Mouse (Mus musculus): ENCODE measurements around the gene Slc6a6.

Slc6a6 gene

GRCm38 (mm10) chr6:91683602-91684473, at the start of gene Slc6a6:
TSS of gene Slc6a6 (plus strand) at chr6:91684053.
- DNase-seq: peak; percentile 93

DNA sequence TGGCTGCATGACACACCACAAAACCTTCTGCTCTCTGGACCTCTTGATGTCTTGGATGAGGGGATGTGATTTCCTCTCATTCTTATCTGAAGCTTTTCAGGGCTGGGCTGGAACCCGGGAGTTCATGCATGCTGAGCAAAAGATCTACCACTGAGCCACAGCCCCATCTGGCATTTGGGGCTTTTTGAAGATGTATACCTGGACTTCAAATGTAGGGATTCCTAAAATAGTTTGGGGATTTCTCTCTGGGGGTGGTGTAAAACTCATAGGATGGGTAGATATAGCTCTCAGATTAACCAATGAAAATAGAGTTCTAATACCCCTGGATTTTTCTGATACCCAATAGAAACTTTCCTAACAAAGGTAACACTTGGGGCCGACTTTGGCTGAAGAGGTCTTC, 49.4 kb upstream of the Slc6a6 start:
- DNase-seq: no peak

DNA sequence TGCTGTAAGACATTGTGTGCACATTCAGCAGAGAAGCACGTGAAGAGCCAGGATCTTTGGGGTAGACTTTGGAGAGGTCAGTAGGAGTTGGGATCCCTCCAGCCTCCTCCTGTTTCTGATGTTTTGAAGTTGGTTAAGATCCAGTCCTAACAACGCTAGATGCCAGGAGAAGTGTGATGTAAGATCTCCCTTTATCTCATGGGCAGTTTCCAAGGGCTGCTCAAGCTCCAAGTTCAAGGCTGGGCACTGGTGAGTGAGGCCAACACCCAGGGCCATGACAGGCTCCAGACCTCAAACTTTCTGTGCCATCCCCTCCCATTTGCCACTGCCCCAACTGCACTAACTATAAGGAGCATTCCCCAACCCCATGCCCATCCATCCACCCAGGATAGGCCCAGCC, 49.0 kb upstream of the Slc6a6 start:
- DNase-seq: no peak

- DNase-seq: no peak
Observed at GRCm38 (mm10) chr6:91638204-91638995, 45.5 kb upstream of the Slc6a6 start.

DNA sequence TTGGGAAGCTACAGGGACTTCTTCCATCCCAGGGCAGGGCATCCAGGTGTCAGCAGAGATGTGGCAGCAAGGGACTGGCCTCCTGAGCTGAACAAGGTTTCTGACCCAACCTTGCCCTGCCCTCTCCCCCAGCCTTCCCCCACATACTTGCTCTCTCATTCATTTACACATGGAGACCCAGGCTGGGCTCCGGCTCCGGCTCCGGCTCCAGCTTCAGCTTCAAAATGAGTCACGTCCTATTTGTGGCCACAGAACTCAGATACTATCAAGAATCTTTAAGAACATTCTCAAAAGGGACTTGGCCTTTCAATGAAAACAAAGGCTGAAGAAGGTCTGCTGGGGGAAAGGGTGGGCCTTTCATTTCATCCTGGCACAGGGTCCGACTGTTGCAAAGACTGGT, 40.8 kb upstream of the Slc6a6 start:
- DNase-seq: no peak

GRCm38 (mm10) chr6:91643416-91643921, 40.4 kb upstream of the Slc6a6 start:
- DNase-seq: no peak

GRCm38 (mm10) chr6:91646019-91646418, 37.8 kb upstream of the Slc6a6 start:
- no peak for DNase-seq

DNA sequence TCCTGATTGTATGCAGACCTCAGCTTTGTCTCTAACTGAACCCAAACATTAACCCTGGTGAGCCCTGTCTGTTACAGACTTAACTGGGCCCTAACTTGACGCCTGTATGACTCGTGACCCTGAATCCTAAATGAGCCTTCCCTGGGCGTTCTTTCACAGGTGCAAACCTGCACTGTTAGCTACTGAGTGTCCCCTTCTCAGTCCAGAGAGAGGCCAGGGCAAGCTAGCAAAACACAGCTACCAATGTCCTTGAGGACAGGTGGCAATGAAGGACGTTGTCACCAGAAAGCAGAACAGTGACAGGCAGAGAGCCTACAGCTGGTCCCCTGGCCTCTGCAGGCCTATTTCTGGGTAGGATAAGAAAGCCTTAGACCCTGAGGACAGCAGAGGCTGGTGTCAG, 37.0 kb upstream of the Slc6a6 start:
- DNase-seq: peak; percentile 18

GRCm38 (mm10) chr6:91647385-91647791, 36.5 kb upstream of the Slc6a6 start:
- no peak for DNase-seq

DNA sequence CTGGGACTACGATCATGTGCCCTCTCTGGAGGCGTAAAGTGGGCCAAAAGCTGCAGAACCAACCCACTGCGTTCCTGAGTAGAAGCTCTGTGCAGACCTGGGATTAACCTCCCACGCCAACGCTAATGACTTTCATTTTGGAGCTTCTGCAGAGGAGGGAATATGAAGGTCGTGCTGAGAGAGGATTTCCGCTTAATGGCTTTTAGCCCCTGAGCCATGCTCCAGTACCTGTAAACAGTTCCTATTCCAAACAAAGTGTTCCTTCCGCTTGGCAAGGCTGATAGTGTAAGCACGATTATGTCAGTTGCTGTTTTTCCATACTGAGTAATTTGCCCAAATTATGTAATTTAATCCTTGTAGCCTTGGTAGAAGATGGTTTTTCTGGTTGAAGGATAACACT, 33.6 kb upstream of the Slc6a6 start:
- no peak for DNase-seq

- no peak for DNase-seq
Observed at GRCm38 (mm10) chr6:91652296-91652695, 31.6 kb upstream of the Slc6a6 start.

DNA sequence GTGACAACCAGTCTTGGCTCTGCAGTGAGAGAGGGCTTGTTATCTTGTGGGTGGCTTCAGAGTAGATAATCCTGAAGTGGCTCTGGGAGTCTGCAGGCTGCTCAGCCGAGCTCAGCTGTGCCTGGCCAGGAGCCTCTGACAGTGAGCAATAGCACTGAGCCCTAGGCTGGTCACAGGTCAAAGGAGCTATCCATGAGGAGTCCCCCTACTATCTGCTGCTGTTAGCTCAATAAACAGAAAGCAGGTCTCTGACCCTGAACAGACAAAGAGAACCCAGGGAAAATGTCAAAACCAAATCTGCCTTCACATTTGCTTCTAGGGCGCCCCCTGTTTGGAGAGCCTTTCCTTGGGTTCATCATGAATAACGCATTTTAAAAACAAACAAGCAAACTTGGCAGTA, 28.6 kb upstream of the Slc6a6 start:
- DNase-seq: no peak

DNA sequence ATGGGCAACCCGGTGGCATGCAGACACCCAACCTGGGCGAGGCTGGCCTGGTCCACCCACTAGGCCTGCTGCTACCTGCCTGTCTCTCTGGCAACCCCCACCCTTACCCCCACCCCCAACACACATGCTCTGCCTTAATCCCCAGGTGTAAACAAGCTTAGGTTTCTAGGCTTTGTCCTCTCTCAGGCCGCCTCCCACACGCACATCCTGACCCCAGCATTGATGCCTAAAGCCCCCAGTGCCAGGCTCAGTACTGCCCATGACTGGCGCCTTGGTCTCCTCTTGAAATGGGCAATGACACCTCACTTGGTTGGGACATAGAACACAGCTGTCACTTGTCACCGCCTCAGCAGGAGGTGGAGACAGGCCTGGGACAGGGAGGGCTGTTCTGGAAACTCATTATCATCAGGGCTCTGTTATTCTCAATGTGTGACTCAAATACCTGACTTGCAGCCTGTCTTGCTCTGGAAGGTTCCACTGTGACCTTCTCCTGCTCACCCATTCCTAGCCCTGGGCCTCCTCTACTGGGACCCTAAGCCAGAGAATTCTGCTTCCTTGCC, 27.9 kb upstream of the Slc6a6 start:
- DNase-seq: no peak

GRCm38 (mm10) chr6:91658288-91658687, 25.6 kb upstream of the Slc6a6 start:
- no peak for DNase-seq

DNA sequence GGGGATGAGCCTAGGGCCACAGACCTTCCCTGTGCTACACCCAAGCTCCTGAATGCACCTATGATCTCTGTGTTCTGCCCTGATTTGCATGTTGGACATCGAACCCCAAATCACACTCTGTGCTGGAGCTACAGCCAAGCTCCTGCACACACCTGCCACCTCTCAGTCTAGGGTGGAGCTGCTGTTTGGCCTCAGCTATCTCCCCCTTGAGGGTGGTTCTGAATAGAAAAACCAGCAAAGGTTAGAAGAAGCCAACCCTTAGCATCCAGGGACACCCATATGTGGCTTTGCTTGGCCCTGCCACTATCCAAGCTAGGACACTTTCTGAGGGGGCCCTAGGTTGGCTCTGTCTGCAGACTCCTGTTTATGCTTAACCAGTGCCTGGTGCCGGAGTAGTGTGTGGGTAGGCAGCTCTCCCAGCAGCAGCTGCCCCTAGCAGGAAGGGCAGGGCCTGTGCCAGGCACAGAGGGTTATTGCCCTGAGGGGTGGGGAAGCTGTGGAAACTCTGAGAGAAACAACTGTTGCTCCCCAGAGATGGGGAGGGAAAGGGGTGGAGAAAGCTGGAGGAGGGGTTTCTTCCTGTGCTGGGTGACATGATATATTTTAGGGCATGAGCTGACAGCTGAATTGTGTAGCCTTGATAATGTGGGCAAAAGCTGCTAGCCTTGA, 23.9 kb upstream of the Slc6a6 start:
- DNase-seq: peak; percentile 75

DNA sequence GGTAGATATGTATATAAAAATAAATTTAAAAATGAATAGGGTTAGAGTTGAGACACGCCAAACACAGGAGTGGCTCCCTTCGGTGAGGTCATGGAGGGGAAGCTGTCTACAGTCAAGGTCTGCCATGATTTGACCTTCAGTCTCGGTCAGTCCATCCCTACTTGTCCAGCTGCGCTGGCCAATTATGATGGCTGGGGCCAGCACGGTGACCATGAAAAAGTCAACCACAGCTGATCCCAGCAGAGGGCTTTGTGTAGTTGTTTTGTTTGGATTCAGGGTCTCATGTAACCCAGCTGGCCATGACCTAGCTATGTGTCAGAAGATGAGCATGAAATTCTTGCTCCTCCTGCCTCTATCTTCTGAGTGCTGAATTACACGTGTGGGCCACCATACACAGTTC, 21.6 kb upstream of the Slc6a6 start:
- no peak for DNase-seq

DNA sequence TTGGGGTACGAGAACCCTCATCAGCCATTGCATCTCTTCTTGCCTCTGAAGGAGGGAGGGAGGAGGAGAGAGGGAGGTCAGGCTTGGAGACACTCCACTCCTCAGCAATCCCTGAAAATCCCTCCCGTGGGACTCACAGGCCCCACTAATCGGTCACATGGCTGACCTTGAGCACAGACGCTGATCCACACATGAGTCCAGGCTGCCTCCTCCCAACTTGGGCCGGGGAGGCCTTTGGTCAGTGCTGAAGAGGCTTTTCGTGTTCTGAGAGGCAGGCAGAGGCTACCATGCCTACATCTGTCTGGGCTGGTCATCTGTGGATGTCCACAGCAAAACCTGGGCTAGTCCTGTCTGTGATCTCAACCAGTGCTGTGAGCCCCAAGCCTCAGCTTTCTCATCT, 20.2 kb upstream of the Slc6a6 start:
- DNase-seq: no peak

DNA sequence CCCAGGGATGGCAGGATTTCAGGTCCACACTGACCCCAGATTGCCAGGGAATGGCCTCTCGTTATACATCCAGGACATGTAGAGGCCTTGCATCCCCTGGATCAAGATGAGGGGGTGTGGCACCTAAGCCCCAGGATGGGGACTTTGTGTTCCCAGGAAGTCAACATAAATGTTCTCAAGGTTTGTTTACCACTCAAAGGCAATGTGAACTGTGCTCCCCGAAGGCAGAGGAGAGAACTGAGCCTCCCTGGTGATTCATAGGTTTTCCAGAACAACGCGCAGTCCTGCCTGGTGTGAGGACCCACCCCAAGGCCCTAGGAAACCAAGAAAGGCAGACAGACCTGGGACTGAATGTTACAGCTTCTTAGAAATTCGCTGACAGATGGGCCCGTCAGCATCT, 18.6 kb upstream of the Slc6a6 start:
- DNase-seq: no peak

GRCm38 (mm10) chr6:91665990-91666700, 17.7 kb upstream of the Slc6a6 start:
- no peak for DNase-seq

- DNase-seq: no peak
Observed at GRCm38 (mm10) chr6:91667141-91667540, 16.7 kb upstream of the Slc6a6 start.

GRCm38 (mm10) chr6:91668276-91668675, 15.6 kb upstream of the Slc6a6 start:
- DNase-seq: no peak

DNA sequence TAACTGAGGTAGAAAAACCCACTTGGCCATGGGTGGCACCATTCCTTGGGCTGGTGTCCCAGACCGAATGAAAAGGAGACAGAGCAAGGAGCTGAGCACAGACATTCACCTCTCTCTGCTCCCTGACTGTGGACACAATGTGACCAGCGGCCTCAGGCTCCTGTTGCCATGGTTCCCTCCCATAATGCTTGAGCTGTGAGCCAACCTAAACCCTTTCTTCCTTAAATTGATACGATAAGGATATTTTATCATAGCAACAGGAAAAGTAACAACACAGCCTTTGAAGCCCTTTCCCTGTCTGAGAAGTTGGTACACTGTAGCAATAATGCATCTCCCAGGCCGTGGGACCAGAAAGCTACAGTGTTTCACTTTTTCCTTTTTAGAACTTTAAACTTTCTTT, 14.6 kb upstream of the Slc6a6 start:
- DNase-seq: no peak
